Mouse (Mus musculus) embryonic facial prominence, embryonic 13.5 days (tissue): ENCODE measurements around the gene Pdlim5. TPM values are rescaled to one million over a fixed set of nuclear protein-coding genes. Genes with fewer than 3 reads are reported as not detected.

ENCODE experiments used
- ATAC-seq: fragments of 200-750 bp; cut with Nextera tagmentation; 2 replicates; pipeline ENCODE4 v1.8.0; 2017; ENCODE audit warnings: low read depth; ENCODE audit not compliant: insufficient number of reproducible peaks, insufficient read depth, low FRiP score, low TSS enrichment
- H3K27ac ChIP-seq: fragments of 300-500 bp; sonication (generic); 2 replicates; pipeline ENCODE4 v1.5.1; 2015; ENCODE audit warnings: moderate library complexity, mild to moderate bottlenecking, inconsistent platforms
- H3K27me3 ChIP-seq: fragments of 300-500 bp; sonication (generic); 2 replicates; pipeline ENCODE4 v1.6.1; 2015; ENCODE audit warnings: mild to moderate bottlenecking, inconsistent platforms
- H3K36me3 ChIP-seq: fragments of 300-500 bp; sonication (generic); 2 replicates; pipeline ENCODE4 v1.6.1; 2015; ENCODE audit warnings: mild to moderate bottlenecking, inconsistent platforms
- H3K4me1 ChIP-seq: fragments of 300-500 bp; sonication (generic); 2 replicates; pipeline ENCODE4 v1.6.1; 2015; ENCODE audit warnings: inconsistent platforms
- H3K4me2 ChIP-seq: fragments of 300-500 bp; sonication (generic); 2 replicates; pipeline ENCODE4 v1.6.1; 2015; ENCODE audit warnings: moderate library complexity, mild to moderate bottlenecking, inconsistent platforms
- H3K4me3 ChIP-seq: fragments of 300-500 bp; sonication (generic); 2 replicates; pipeline ENCODE4 v1.5.1; 2015; ENCODE audit warnings: mild to moderate bottlenecking, inconsistent platforms
- H3K9ac ChIP-seq: fragments of 300-500 bp; sonication (generic); 2 replicates; pipeline ENCODE4 v1.6.1; 2015; ENCODE audit warnings: mild to moderate bottlenecking, inconsistent platforms
- H3K9me3 ChIP-seq: fragments of 300-500 bp; sonication (generic); 2 replicates; pipeline ENCODE4 v1.6.1; 2016; ENCODE audit warnings: inconsistent platforms
- WGBS: fragments of 180-500 bp; shearing (Covaris S2); methylation state at CpG from one replicate; pipeline ENCODE4 v1.1.7; 2015; ENCODE audit warnings: mixed read lengths; 5-methylcytosine and 5-hydroxymethylcytosine counted together
- polyA plus RNA-seq: library from polyadenylated mRNA; unstranded; fragments of >200 nt; fragmentation: Nextera tagmentation; extraction: Ambion mirVana; gene quantifications from 2 replicates; pipeline ENCODE4 v1.2.1, GENCODE M21; 2015

Pdlim5 gene
- polyA plus RNA-seq, 1 experiment from 2014 or later, result 17.6 TPM

DNA sequence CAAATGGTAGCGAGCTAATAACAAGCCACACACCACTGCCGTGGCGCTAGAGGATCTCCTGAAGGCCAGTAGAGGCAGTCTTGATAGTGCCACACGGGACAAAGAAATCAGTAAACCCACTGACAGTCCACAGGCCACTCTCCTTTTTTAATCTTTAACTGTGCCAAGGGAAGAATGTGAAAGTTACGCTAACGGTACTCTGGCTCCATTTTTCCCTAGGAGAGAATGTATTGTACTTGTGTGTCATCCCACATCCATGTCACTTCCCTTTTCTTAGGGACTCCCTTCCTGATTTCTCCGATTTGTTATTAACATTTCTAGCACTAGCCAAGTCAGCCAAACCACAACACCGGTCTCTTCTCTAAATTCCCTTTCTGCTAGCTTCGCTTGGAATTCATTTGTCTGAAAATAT, 1.5 kb downstream of the Pdlim5 start:
- H3K4me1 ChIP-seq, result peaks cover 12% of the 10 kb centered on the region
- peak overlapping the region; percentile 72 for H3K4me3 ChIP-seq
- WGBS, result 54% methylated on average over 9 of the region's 9 CpGs
- H3K36me3 ChIP-seq, result no peaks in the 10 kb centered on the region
- H3K9me3 ChIP-seq, result no peaks in the 10 kb centered on the region
- H3K27me3 ChIP-seq, result 0 out of 2 replicates have a peak, but pooled peaks cover 12% of the 10 kb centered on the region
- 0 out of 2 replicates have a peak overlapping the region, but pooled peaks have one; percentile 74 for H3K9ac ChIP-seq
- no peak overlapping the region for H3K27ac ChIP-seq
- peak overlapping the region; percentile 74 for H3K4me2 ChIP-seq
- ATAC-seq, result no peak

GRCm38 (mm10) chr3:142391531-142391930, 4.0 kb downstream of the Pdlim5 start:
- H3K4me2 ChIP-seq, result no peak overlapping the region
- WGBS, result 71% methylated on average over 5 of the region's 5 CpGs
- no peak for ATAC-seq
- no peak overlapping the region for H3K27ac ChIP-seq
- peaks cover 15% of the 10 kb centered on the region for H3K4me1 ChIP-seq
- H3K9ac ChIP-seq, result no peak overlapping the region
- no peaks in the 10 kb centered on the region for H3K9me3 ChIP-seq
- no peak overlapping the region for H3K4me3 ChIP-seq
- 0 out of 2 replicates have a peak, but pooled peaks cover 12% of the 10 kb centered on the region for H3K27me3 ChIP-seq
- no peaks in the 10 kb centered on the region for H3K36me3 ChIP-seq

DNA sequence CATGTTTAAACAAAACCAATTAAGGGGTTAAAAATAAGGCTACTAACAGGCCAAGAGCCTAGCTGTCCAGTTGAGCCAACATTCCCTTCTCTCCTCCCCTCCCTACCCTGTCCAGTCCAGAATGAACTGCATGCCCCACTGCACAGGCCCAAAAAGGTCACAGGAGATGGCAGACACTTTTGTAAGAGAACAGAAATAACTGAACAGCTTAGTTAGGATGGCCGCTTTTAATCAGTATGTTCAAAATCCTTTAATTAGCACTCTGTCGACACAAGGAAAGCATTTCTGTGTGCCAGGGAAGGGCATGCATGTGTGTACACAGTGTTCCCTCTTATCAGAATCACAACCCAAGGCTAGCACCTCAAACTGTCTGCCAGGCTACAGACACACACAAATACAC, 5.2 kb downstream of the Pdlim5 start:
- Histone ChIP-seq H3K9ac (no peak overlapping the region), H3K27me3 (0 out of 2 replicates have a peak, but pooled peaks cover 12% of the 10 kb centered on the region), H3K4me2 (no peak overlapping the region), H3K4me1 (peaks cover 15% of the 10 kb centered on the region), H3K27ac (no peak overlapping the region), H3K9me3 (no peaks in the 10 kb centered on the region), H3K36me3 (no peaks in the 10 kb centered on the region), H3K4me3 (no peak overlapping the region)
- 43% methylated on average over 2 of the region's 2 CpGs for WGBS
- no peak for ATAC-seq

DNA sequence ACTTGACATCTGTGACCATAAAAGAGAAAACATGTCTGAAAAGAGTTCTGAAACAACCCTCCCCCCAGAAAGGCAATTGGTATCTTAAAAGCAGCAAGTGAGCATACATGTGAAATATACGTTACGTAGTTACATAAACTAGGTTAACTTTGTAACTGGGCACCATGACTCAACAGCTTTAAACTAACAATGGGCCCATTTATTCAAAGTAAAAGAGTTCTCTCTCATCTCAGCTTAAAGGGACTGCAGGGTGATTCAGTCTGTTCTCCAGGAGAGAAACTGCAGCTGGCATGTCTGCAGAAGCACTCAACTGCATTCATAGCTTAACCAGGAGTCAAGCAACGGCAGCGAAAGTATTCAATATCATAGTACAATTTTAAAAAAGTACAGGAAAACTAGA, 7.3 kb downstream of the Pdlim5 start:
- Histone ChIP-seq H3K4me2 (no peak overlapping the region), H3K4me3 (no peak overlapping the region), H3K27ac (no peak overlapping the region), H3K27me3 (no peaks in the 10 kb centered on the region), H3K9ac (no peak overlapping the region), H3K9me3 (no peaks in the 10 kb centered on the region), H3K36me3 (no peaks in the 10 kb centered on the region), H3K4me1 (peaks cover 3% of the 10 kb centered on the region; the same call in 1 of the 2 replicates)
- 51% methylated on average over 4 of the region's 4 CpGs for WGBS
- no peak for ATAC-seq

DNA sequence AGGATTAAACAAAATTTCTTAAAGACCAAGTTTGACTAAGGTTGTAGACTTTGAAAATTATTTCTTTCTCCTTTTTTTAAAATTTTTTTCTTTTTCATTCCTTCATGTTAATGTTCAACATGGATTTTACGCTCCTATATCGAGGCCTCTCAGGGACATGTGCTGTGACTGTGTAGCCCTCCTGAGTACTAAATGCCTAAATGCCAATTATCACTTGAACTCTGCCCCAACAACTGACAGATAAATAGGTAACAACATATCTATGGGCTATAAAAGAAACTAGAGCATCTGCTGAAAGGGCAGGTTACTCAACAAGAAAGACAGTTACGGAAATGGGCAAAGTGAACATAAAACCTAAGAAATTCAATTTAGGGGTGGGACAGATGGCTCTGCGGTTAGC, 9.0 kb downstream of the Pdlim5 start:
- peaks cover 3% of the 10 kb centered on the region; the same call in 1 of the 2 replicates for H3K4me1 ChIP-seq
- H3K4me3 ChIP-seq, result no peak overlapping the region
- H3K9me3 ChIP-seq, result no peaks in the 10 kb centered on the region
- H3K36me3 ChIP-seq, result no peaks in the 10 kb centered on the region
- H3K27me3 ChIP-seq, result no peaks in the 10 kb centered on the region
- no peak overlapping the region for H3K4me2 ChIP-seq
- H3K9ac ChIP-seq, result no peak overlapping the region
- WGBS, result 88% methylated on average over 4 of the region's 4 CpGs
- H3K27ac ChIP-seq, result no peak overlapping the region
- ATAC-seq, result no peak

DNA sequence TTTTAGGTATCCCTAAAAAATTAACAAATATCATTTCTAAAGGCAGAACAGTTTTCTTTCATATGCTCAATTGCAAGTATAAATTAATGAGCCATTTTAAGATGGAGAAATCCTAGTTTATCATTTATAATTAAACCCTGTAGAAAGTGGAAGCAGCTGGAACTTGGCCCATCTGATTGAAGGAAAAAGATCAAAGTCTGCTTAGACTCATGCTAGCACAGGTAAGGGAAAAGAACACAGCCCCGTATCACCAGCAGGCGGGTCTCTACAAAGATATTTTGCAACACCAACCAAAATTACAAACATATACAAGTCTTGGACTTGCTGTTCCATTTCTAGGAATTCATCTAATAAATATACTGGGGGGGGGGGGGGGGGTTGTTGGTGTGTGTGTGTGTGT, 9.8 kb downstream of the Pdlim5 start:
- Histone ChIP-seq H3K4me1 (peaks cover 3% of the 10 kb centered on the region; the same call in 1 of the 2 replicates), H3K27ac (no peak overlapping the region), H3K4me2 (no peak overlapping the region), H3K4me3 (no peak overlapping the region), H3K9me3 (no peaks in the 10 kb centered on the region), H3K9ac (no peak overlapping the region), H3K27me3 (no peaks in the 10 kb centered on the region), H3K36me3 (no peaks in the 10 kb centered on the region)
- 77% methylated on average over 2 of the region's 2 CpGs for WGBS
- ATAC-seq, result no peak

- WGBS, result 63% methylated on average over 1 of the region's 1 CpGs
- no peaks in the 10 kb centered on the region for H3K27me3 ChIP-seq
- no peaks in the 10 kb centered on the region for H3K4me1 ChIP-seq
- H3K9me3 ChIP-seq, result no peaks in the 10 kb centered on the region
- no peak overlapping the region for H3K27ac ChIP-seq
- no peak for ATAC-seq
- no peak overlapping the region for H3K4me3 ChIP-seq
- no peaks in the 10 kb centered on the region for H3K36me3 ChIP-seq
- H3K4me2 ChIP-seq, result no peak overlapping the region
- H3K9ac ChIP-seq, result no peak overlapping the region
Observed at GRCm38 (mm10) chr3:142376638-142377037, 18.9 kb downstream of the Pdlim5 start.

GRCm38 (mm10) chr3:142375106-142375505, 20.4 kb downstream of the Pdlim5 start:
- ATAC-seq, result no peak

DNA sequence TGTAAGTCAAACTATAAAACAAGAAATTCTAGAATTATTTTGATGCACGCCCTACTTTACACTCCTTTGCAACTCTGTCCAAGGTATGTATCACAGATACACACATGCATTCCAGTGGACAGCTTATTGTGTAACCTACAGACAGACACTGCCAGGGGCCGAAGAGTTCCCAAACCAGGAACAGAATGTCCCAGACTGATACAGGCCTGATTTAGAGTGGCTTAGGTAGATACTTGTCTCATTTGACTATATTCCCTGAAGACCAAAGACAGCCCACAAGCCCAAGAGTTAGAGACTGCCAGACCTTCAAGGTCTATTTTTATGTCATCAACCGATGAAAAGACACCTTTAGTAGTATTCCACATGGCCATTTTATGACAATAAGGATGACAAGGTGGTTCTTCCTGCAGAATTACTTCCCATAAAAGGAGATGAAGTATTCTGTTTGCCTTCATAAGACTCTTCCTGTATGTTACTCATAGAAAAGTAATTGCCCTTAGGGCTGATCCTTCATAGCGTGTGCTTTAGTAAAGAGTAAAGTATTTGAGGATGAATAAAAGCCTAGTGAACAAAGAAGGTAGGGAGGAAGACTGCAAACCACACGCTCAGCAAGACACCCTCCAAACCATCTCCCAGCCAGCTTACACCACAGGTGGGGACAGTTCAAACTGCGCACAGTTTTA, 22.9 kb downstream of the Pdlim5 start:
- no peaks in the 10 kb centered on the region for H3K27me3 ChIP-seq
- no peaks in the 10 kb centered on the region for H3K9me3 ChIP-seq
- H3K4me1 ChIP-seq, result no peaks in the 10 kb centered on the region
- H3K27ac ChIP-seq, result no peak overlapping the region
- H3K4me2 ChIP-seq, result no peak overlapping the region
- 87% methylated on average over 6 of the region's 6 CpGs for WGBS
- H3K4me3 ChIP-seq, result no peak overlapping the region
- H3K9ac ChIP-seq, result no peak overlapping the region
- H3K36me3 ChIP-seq, result no peaks in the 10 kb centered on the region
- no peak for ATAC-seq

More at GRCm38 (mm10) chr3:142375106-142375505, 20.4 kb downstream of the Pdlim5 start:
- Histone ChIP-seq H3K4me2 (no peak overlapping the region), H3K4me1 (no peaks in the 10 kb centered on the region), H3K4me3 (no peak overlapping the region), H3K36me3 (no peaks in the 10 kb centered on the region), H3K27me3 (no peaks in the 10 kb centered on the region), H3K27ac (no peak overlapping the region), H3K9ac (no peak overlapping the region), H3K9me3 (no peaks in the 10 kb centered on the region)
- 19% methylated on average over 1 of the region's 1 CpGs for WGBS

DNA sequence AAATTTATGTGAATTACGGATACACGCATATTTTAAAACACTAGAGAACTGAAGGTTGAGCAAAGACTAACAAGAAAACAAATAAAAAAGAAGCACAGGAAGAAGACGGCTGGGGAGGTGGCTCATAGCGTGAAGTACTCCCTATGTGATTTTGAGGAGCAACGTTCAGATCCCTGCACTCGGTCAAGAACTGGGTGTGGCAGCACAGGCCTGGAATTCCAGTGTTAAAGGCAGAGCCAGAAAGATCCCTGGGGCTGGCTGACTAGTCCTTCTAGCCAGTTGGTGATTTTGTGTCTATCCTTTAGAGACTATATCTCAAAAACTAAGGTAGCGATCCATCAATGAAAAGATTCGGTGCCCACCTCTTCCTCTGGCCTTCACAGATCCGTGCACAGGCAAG, 27.1 kb downstream of the Pdlim5 start:
- Histone ChIP-seq H3K4me2 (no peak overlapping the region), H3K4me1 (no peaks in the 10 kb centered on the region), H3K27ac (no peak overlapping the region), H3K9ac (no peak overlapping the region), H3K9me3 (no peaks in the 10 kb centered on the region), H3K4me3 (no peak overlapping the region), H3K27me3 (no peaks in the 10 kb centered on the region), H3K36me3 (no peaks in the 10 kb centered on the region)
- no peak for ATAC-seq
- 82% methylated on average over 9 of the region's 9 CpGs for WGBS

DNA sequence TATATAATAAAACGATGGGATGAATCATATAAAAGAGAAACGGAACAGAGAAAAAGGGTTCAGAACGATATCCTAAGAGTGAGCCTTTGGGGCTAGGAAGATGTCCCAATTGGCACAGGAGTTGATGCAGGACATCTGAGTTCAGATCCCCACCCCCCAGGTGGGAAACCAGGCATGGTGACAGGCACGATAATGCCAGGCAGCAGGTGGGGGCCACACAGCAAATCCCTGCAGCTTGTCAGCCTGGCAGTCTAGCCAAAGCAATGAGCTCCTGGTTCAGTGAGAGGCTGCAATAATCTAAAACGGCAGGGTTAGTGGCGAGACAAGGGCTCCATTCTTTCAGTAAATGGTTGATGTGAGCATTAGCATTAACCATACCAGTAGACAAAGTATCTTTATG, 33.4 kb downstream of the Pdlim5 start:
- Histone ChIP-seq H3K4me2 (no peak overlapping the region), H3K9me3 (no peaks in the 10 kb centered on the region), H3K27me3 (no peaks in the 10 kb centered on the region), H3K4me1 (no peaks in the 10 kb centered on the region), H3K27ac (no peak overlapping the region), H3K36me3 (no peaks in the 10 kb centered on the region), H3K4me3 (no peak overlapping the region), H3K9ac (no peak overlapping the region)
- no peak for ATAC-seq
- 60% methylated on average over 6 of the region's 6 CpGs for WGBS

GRCm38 (mm10) chr3:142358951-142359350, 36.5 kb downstream of the Pdlim5 start:
- Histone ChIP-seq H3K4me3 (no peak overlapping the region), H3K9ac (no peak overlapping the region), H3K9me3 (no peaks in the 10 kb centered on the region), H3K4me2 (no peak overlapping the region), H3K4me1 (no peaks in the 10 kb centered on the region), H3K27me3 (no peaks in the 10 kb centered on the region), H3K36me3 (no peaks in the 10 kb centered on the region), H3K27ac (no peak overlapping the region)
- ATAC-seq, result no peak
